Mouse (Mus musculus) embryonic facial prominence, embryonic 13.5 days (tissue): ENCODE measurements around the gene Nxpe5. TPM values are rescaled to one million over a fixed set of nuclear protein-coding genes. Genes with fewer than 3 reads are reported as not detected.

Source experiments
- ATAC-seq: fragments of 200-750 bp; cut with Nextera tagmentation; 2 replicates; pipeline ENCODE4 v1.8.0; 2017; ENCODE audit warnings: low read depth; ENCODE audit not compliant: insufficient number of reproducible peaks, insufficient read depth, low FRiP score, low TSS enrichment
- H3K27ac ChIP-seq: fragments of 300-500 bp; sonication (generic); 2 replicates; pipeline ENCODE4 v1.5.1; 2015; ENCODE audit warnings: moderate library complexity, mild to moderate bottlenecking, inconsistent platforms
- H3K27me3 ChIP-seq: fragments of 300-500 bp; sonication (generic); 2 replicates; pipeline ENCODE4 v1.6.1; 2015; ENCODE audit warnings: mild to moderate bottlenecking, inconsistent platforms
- H3K36me3 ChIP-seq: fragments of 300-500 bp; sonication (generic); 2 replicates; pipeline ENCODE4 v1.6.1; 2015; ENCODE audit warnings: mild to moderate bottlenecking, inconsistent platforms
- H3K4me1 ChIP-seq: fragments of 300-500 bp; sonication (generic); 2 replicates; pipeline ENCODE4 v1.6.1; 2015; ENCODE audit warnings: inconsistent platforms
- H3K4me2 ChIP-seq: fragments of 300-500 bp; sonication (generic); 2 replicates; pipeline ENCODE4 v1.6.1; 2015; ENCODE audit warnings: moderate library complexity, mild to moderate bottlenecking, inconsistent platforms
- H3K4me3 ChIP-seq: fragments of 300-500 bp; sonication (generic); 2 replicates; pipeline ENCODE4 v1.5.1; 2015; ENCODE audit warnings: mild to moderate bottlenecking, inconsistent platforms
- H3K9ac ChIP-seq: fragments of 300-500 bp; sonication (generic); 2 replicates; pipeline ENCODE4 v1.6.1; 2015; ENCODE audit warnings: mild to moderate bottlenecking, inconsistent platforms
- H3K9me3 ChIP-seq: fragments of 300-500 bp; sonication (generic); 2 replicates; pipeline ENCODE4 v1.6.1; 2016; ENCODE audit warnings: inconsistent platforms
- WGBS: fragments of 180-500 bp; shearing (Covaris S2); methylation state at CpG from one replicate; pipeline ENCODE4 v1.1.7; 2015; ENCODE audit warnings: mixed read lengths; 5-methylcytosine and 5-hydroxymethylcytosine counted together
- polyA plus RNA-seq: library from polyadenylated mRNA; unstranded; fragments of >200 nt; fragmentation: Nextera tagmentation; extraction: Ambion mirVana; gene quantifications from 2 replicates; pipeline ENCODE4 v1.2.1, GENCODE M21; 2015

Gene Nxpe5
- polyA plus RNA-seq: not detected in 2 replicates

DNA sequence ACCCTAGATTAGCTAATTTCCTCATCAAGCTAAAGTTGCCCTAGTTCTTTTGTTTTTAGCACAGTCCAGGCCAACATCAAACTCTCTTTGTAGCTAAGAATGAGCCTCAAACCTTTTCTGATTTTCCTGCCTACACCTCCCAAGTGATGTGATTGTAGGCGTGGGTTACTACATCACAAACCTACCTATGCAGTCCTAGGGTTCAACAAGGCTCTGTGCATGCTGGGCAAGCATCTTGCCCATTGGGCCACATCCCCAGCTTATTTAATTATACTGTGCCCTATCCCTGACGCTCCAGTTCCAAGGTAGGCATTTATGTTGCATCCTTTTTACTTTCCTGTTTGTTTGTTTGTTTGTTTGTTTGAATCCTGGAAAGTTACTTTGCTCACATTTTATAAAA is at the start of gene Nxpe5:
Gene Nxpe5 (plus strand): TSS at position 199 of the 400 bp plus-strand sequence.
- H3K9ac ChIP-seq: no peak within 1 kb of the TSS
- H3K27ac ChIP-seq: no peak within 1 kb of the TSS
- no peak within 1 kb of the TSS for H3K4me3 ChIP-seq
- no peak for ATAC-seq
- H3K9me3 ChIP-seq: no peaks in the 10 kb centered on the region
- no peaks in the 10 kb centered on the region for H3K27me3 ChIP-seq
- no peak within 1 kb of the TSS for H3K4me2 ChIP-seq
- 56% methylated on average over 2 of the region's 2 CpGs for WGBS
- no peaks in the 10 kb centered on the region for H3K36me3 ChIP-seq
- H3K4me1 ChIP-seq: no peaks in the 10 kb centered on the region

DNA sequence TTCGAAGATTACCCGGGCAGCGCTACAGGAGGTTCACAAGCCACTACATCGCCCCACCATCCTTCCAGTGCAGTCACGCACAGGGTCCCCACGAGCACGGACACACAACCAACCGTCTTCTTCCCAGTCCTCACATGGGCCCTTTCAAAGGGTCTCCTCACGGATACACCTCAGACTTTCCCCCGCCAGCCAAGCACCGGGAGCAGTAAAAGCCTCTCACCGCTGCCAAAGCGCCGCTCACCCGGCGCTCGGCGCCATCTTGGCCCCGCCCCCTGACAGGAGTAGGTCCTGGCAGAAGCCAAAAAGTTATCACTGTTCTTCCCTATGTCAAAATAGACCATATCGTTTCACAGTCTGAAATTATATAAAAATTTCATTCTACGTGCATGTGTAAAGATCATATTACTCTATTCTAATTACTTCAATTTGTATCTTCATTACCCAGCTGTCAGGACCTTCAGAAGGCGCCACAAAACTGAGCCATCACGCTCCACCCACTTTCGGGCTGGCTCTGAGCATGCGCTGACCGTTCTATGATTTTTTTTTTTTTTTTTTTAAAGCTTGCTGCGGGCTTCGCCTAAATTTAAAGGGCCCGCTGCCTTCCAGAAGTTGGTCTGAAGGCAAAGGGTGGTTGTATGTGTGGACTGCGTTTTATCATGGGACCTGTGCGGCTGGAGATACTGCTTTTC is 38.6 kb upstream of the Nxpe5 start, which contains the start of the genes Taf6 and Cnpy4:
Gene Taf6 (minus strand): TSS at position 502 of the 689 bp plus-strand sequence.
Gene Cnpy4 (plus strand): TSS at position 536 of the 689 bp plus-strand sequence.
- peak within 1 kb of the TSS; percentile 79 for H3K4me3 ChIP-seq
- H3K27me3 ChIP-seq: no peaks in the 10 kb centered on the region
- H3K9ac ChIP-seq: peak within 1 kb of the TSS; percentile 81
- H3K9me3 ChIP-seq: no peaks in the 10 kb centered on the region
- WGBS: under 1% methylated on average over 31 of the region's 31 CpGs
- peaks cover 44% of the 10 kb centered on the region for H3K36me3 ChIP-seq
- H3K4me1 ChIP-seq: peaks cover 17% of the 10 kb centered on the region; the same call in 1 of the 2 replicates
- peak within 1 kb of the TSS; percentile 78 for H3K27ac ChIP-seq
- ATAC-seq: peak; percentile 77
- peak within 1 kb of the TSS; percentile 78 for H3K4me2 ChIP-seq

DNA sequence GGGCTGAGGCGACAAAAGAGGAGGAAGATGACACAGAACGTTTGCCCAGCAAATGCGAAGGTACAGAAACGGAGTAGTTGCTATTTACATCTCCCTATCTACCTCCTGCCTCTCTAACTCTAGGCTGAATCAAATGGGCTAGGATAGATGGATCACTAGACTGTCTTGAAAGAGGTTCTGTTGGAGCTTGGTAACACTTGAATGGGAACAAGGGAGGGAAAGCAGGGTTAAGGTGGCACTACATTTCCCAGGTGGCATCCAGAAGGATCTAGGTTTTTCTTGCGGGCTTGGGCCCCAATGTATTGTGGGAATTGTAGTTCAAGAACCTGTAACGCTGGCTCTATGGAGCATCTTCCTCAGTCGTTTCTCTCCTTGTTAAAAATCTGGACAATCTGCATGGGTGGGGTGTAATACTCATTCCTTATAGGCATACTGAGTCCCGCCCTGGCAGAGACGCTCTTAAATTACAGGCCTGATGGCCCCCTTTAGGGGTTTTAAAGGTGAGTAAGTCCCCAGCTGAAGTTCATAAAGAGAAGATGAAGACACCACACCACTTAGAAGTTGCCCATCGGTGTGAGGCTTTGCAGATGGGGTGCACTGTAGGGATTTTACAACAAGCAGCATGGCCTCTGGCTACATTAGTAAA is 37.9 kb upstream of the Nxpe5 start:
- ATAC-seq: peak; percentile 87
- peak overlapping the region; percentile 79 for H3K4me3 ChIP-seq
- peaks cover 44% of the 10 kb centered on the region for H3K36me3 ChIP-seq

GRCm38 (mm10) chr5:138193771-138194727 is 31.6 kb upstream of the Nxpe5 start, which contains the start of gene Mblac1:
TSS of gene Mblac1 (plus strand) at chr5:138194314.
- Histone ChIP-seq H3K27ac (peak within 1 kb of the TSS; percentile 78), H3K4me3 (peak within 1 kb of the TSS; percentile 73)
- ATAC-seq: peak; percentile 76

More for the DNA sequence above, 37.9 kb upstream of the Nxpe5 start:
- peaks cover 17% of the 10 kb centered on the region; the same call in 1 of the 2 replicates for H3K4me1 ChIP-seq
- peak overlapping the region; percentile 78 for H3K4me2 ChIP-seq
- H3K9me3 ChIP-seq: no peaks in the 10 kb centered on the region
- peak overlapping the region; percentile 81 for H3K9ac ChIP-seq
- under 1% methylated on average over 10 of the region's 10 CpGs for WGBS
- no peaks in the 10 kb centered on the region for H3K27me3 ChIP-seq
- H3K27ac ChIP-seq: peak overlapping the region; percentile 78

GRCm38 (mm10) chr5:138194755-138195345 is 30.8 kb upstream of the Nxpe5 start:
- peak overlapping the region; percentile 78 for H3K27ac ChIP-seq
- peaks cover 6% of the 10 kb centered on the region for H3K4me1 ChIP-seq
- H3K4me3 ChIP-seq: peak overlapping the region; percentile 73
- H3K9me3 ChIP-seq: no peaks in the 10 kb centered on the region
- peak; percentile 43; the same call in 1 of the 2 replicates for ATAC-seq
- H3K4me2 ChIP-seq: peak overlapping the region; percentile 96
- H3K36me3 ChIP-seq: peaks cover 33% of the 10 kb centered on the region
- H3K9ac ChIP-seq: peak overlapping the region; percentile 92
- no peaks in the 10 kb centered on the region for H3K27me3 ChIP-seq
- 2% methylated on average over 29 of the region's 29 CpGs for WGBS

More at GRCm38 (mm10) chr5:138193771-138194727, 31.6 kb upstream of the Nxpe5 start, which contains the start of gene Mblac1:
- H3K4me2 ChIP-seq: peak within 1 kb of the TSS; percentile 96
- peaks cover 6% of the 10 kb centered on the region for H3K4me1 ChIP-seq
- H3K27me3 ChIP-seq: no peaks in the 10 kb centered on the region
- H3K9ac ChIP-seq: peak within 1 kb of the TSS; percentile 92
- H3K36me3 ChIP-seq: peaks cover 34% of the 10 kb centered on the region
- H3K9me3 ChIP-seq: no peaks in the 10 kb centered on the region
- 7% methylated on average over 54 of the region's 54 CpGs for WGBS

GRCm38 (mm10) chr5:138195463-138195862 is 30.2 kb upstream of the Nxpe5 start:
- Histone ChIP-seq H3K27ac (no peak overlapping the region), H3K9me3 (no peaks in the 10 kb centered on the region), H3K4me1 (peaks cover 6% of the 10 kb centered on the region), H3K27me3 (no peaks in the 10 kb centered on the region), H3K36me3 (peaks cover 27% of the 10 kb centered on the region), H3K4me2 (peak overlapping the region; percentile 96), H3K4me3 (peak overlapping the region; percentile 73), H3K9ac (peak overlapping the region; percentile 92)
- no peak for ATAC-seq
- 75% methylated on average over 7 of the region's 7 CpGs for WGBS

DNA sequence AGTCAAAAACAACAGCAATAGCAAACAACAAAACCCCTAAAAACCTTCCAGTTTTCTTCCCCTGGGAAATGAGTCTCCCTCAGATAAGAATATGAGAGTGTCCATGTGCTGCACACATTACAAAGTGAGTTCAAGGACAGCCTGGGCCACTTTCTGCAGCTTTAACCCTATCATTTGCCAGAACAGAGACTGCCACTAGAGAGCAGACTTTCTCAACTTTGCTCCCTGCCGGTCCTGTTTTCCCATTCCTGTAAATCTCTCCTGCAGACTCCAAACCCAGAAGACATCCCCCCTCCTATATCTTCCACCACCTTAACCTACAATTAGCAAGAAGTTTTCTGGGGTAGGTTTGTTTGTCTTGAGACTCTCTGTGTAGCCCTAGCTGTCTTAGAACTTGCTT is 26.1 kb upstream of the Nxpe5 start:
- no peak overlapping the region for H3K27ac ChIP-seq
- no peak overlapping the region for H3K4me3 ChIP-seq
- peaks cover 6% of the 10 kb centered on the region for H3K4me1 ChIP-seq
- no peaks in the 10 kb centered on the region for H3K36me3 ChIP-seq
- no peaks in the 10 kb centered on the region for H3K27me3 ChIP-seq
- ATAC-seq: no peak
- no peak overlapping the region for H3K9ac ChIP-seq
- no peaks in the 10 kb centered on the region for H3K9me3 ChIP-seq
- H3K4me2 ChIP-seq: no peak overlapping the region
- 0% methylated on average over 1 of the region's 1 CpGs for WGBS

GRCm38 (mm10) chr5:138202086-138202485 is 23.6 kb upstream of the Nxpe5 start:
- no peak overlapping the region for H3K27ac ChIP-seq
- no peaks in the 10 kb centered on the region for H3K27me3 ChIP-seq
- H3K9ac ChIP-seq: no peak overlapping the region
- no peak overlapping the region for H3K4me2 ChIP-seq
- no peaks in the 10 kb centered on the region for H3K36me3 ChIP-seq
- ATAC-seq: no peak
- no peaks in the 10 kb centered on the region for H3K4me1 ChIP-seq
- no peak overlapping the region for H3K4me3 ChIP-seq
- no peaks in the 10 kb centered on the region for H3K9me3 ChIP-seq
- WGBS: 92% methylated on average over 3 of the region's 3 CpGs

DNA sequence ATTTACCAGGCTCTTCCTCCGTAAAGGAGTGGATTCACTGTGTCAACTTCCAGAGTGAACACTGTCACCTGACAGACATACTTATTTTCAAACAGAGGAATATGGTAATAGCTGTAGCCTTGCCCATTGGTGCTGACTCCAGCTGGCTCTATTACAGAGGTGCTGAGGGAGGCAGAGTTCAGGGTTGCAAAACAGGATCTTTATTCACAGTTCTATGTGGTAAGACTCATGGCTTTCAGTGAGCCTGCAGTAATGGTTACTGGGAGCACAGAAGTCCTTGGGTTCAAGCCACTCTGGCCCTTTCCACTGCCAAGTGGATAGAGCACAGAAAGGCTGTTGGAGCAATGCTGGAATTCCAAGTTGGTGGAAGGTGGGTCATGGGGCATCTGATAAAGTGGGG is 18.4 kb upstream of the Nxpe5 start:
- H3K4me3 ChIP-seq: no peak overlapping the region
- H3K4me2 ChIP-seq: no peak overlapping the region
- H3K9me3 ChIP-seq: peaks cover 7% of the 10 kb centered on the region; the same call in 1 of the 2 replicates
- 80% methylated on average over 1 of the region's 1 CpGs for WGBS
- H3K36me3 ChIP-seq: no peaks in the 10 kb centered on the region
- no peaks in the 10 kb centered on the region for H3K4me1 ChIP-seq
- H3K9ac ChIP-seq: no peak overlapping the region
- ATAC-seq: no peak
- H3K27ac ChIP-seq: no peak overlapping the region
- no peaks in the 10 kb centered on the region for H3K27me3 ChIP-seq

DNA sequence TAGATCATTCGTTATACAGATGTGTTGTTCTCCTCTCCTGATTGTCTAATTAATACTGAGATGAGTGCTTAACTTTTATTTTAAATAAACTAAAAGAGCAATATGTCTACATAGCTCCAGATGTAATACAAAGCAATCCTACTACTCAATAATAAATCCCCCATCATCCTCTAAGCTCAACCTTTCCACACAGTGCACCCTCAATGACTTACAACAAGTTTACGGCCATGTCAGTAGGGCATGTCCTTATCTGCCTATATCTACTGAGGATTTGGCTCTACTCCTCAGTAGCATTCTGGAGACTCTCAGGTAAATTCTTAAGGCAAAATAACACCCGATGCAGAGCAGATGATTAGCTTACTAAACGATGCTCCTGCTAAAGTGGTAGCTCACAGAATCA is 17.8 kb upstream of the Nxpe5 start:
- Histone ChIP-seq H3K4me3 (no peak overlapping the region), H3K9ac (no peak overlapping the region), H3K27ac (no peak overlapping the region), H3K9me3 (peaks cover 7% of the 10 kb centered on the region; the same call in 1 of the 2 replicates), H3K4me2 (no peak overlapping the region), H3K36me3 (no peaks in the 10 kb centered on the region), H3K4me1 (no peaks in the 10 kb centered on the region), H3K27me3 (no peaks in the 10 kb centered on the region)
- ATAC-seq: no peak
- WGBS: 83% methylated on average over 4 of the region's 4 CpGs
